Mouse (Mus musculus) myocyte (in vitro differentiated cells): Measurements from ENCODE around the gene Lgals7. TPM values are rescaled to one million over a fixed set of nuclear protein-coding genes. Genes with fewer than 3 reads are reported as not detected.

Source experiments
- H3K27me3 ChIP-seq: one replicate; pipeline ENCODE4 v1.6.1; 2011; ENCODE audit not compliant: control insufficient read depth, insufficient read depth, insufficient read length
- H3K36me3 ChIP-seq: one replicate; pipeline ENCODE4 v1.6.1; 2011; ENCODE audit not compliant: control insufficient read depth, insufficient read depth
- H3K4me2 ChIP-seq: one replicate; pipeline ENCODE4 v1.6.1; 2011; ENCODE audit warnings: low read depth, control low read depth
- H3K4me3 ChIP-seq: one replicate; pipeline ENCODE4 v1.5.1; 2011; ENCODE audit warnings: mild to moderate bottlenecking, control low read depth, moderate library complexity
- H3K79me2 ChIP-seq: one replicate; pipeline ENCODE4 v1.6.1; 2011; ENCODE audit not compliant: control insufficient read depth, insufficient read depth
- H3ac ChIP-seq: one replicate; pipeline ENCODE4 v1.6.1; 2011; ENCODE audit not compliant: control insufficient read depth, insufficient read length
- CEBPB ChIP-seq: IDR thresholded peaks from 2 replicates; pipeline ENCODE4 v1.6.1; 2011; ENCODE audit warnings: mild to moderate bottlenecking, moderate library complexity; ENCODE audit not compliant: poor library complexity, insufficient read depth, severe bottlenecking
- E2F4 ChIP-seq: IDR thresholded peaks from one replicate; pipeline ENCODE4 v1.6.1; 2011; ENCODE audit warnings: mild to moderate bottlenecking, control low read depth, moderate library complexity; ENCODE audit not compliant: insufficient read depth
- MAX ChIP-seq: IDR thresholded peaks from one replicate; pipeline ENCODE4 v1.6.1; 2011; ENCODE audit warnings: low read depth, mild to moderate bottlenecking, control low read depth
- MYOD1 ChIP-seq, 3 experiments: IDR thresholded peaks; one replicate each; pipeline ENCODE4 v1.6.1; 2011; ENCODE audit warnings: control low read depth in 2 of 3, low read depth in 2 of 3, mild to moderate bottlenecking in 2 of 3, moderate library complexity in 1 of 3; ENCODE audit not compliant: insufficient read length in 2 of 3, control insufficient read depth in 1 of 3
- MYOG ChIP-seq, 3 experiments: IDR thresholded peaks; one replicate each; pipeline ENCODE4 v1.6.1; 2011; ENCODE audit warnings: control low read depth in 2 of 3, low read depth in 2 of 3, mild to moderate bottlenecking in 2 of 3; ENCODE audit not compliant: insufficient read length in 2 of 3, control insufficient read depth in 1 of 3, insufficient read depth in 1 of 3
- POLR2A ChIP-seq: IDR thresholded peaks from one replicate; pipeline ENCODE4 v1.6.1; 2011; ENCODE audit warnings: low read depth, mild to moderate bottlenecking, control low read depth, moderate library complexity; ENCODE audit not compliant: insufficient read length
- POLR2AphosphoS2 ChIP-seq: IDR thresholded peaks from one replicate; pipeline ENCODE4 v1.6.1; 2011; ENCODE audit warnings: low read depth, control low read depth; ENCODE audit not compliant: insufficient read length
- REST ChIP-seq: IDR thresholded peaks from one replicate; pipeline ENCODE4 v1.6.1; 2011; ENCODE audit warnings: mild to moderate bottlenecking, control low read depth, moderate library complexity; ENCODE audit not compliant: insufficient read depth, insufficient read length
- SRF ChIP-seq: IDR thresholded peaks from one replicate; pipeline ENCODE4 v1.6.1; 2011; ENCODE audit warnings: low read depth; ENCODE audit not compliant: control insufficient read depth, insufficient read length
- TCF12 ChIP-seq: IDR thresholded peaks from one replicate; pipeline ENCODE4 v1.6.1; 2011; ENCODE audit warnings: mild to moderate bottlenecking, control low read depth; ENCODE audit not compliant: poor library complexity, insufficient read depth, severe bottlenecking
- TCF3 ChIP-seq: IDR thresholded peaks from one replicate; pipeline ENCODE4 v1.6.1; 2011; ENCODE audit warnings: low read depth, control low read depth; ENCODE audit not compliant: insufficient read length
- USF1 ChIP-seq: IDR thresholded peaks from one replicate; pipeline ENCODE4 v1.6.1; 2011; ENCODE audit warnings: low read depth, mild to moderate bottlenecking, control low read depth, moderate library complexity
- polyA plus RNA-seq: library from polyadenylated mRNA; unstranded; fragments of >200 nt; fragmentation: generic; extraction: Trizol; gene quantifications from one replicate; pipeline ENCODE4 v1.2.1, GENCODE M21; 2012; ENCODE audit warnings: missing spikeins

Lgals7 gene
- polyA plus RNA-seq, 1 experiment, result 0.50 TPM

- no peak within 1 kb of the TSS for H3ac ChIP-seq
- no peaks in the 10 kb centered on the region for H3K79me2 ChIP-seq
- peak within 1 kb of the TSS; percentile 34 for H3K4me3 ChIP-seq
- TF ChIP-seq TCF12 (no peak), MAX (no peak), E2F4 (no peak), MYOG (IDR thresholded peaks at IDR 0.05; ENCODE audit: control insufficient read depth in 1 of 3, insufficient read depth in 1 of 3, insufficient read length in 2 of 3, low read depth in 2 of 3) (no peak), POLR2A (peak; percentile 59), SRF (no peak), TCF3 (no peak), USF1 (no peak), POLR2AphosphoS2 (peak; percentile 46), MYOD1 (IDR thresholded peaks at IDR 0.05; ENCODE audit: control insufficient read depth in 1 of 3, insufficient read length in 2 of 3, low read depth in 2 of 3) (no peak), REST (no peak)
- H3K36me3 ChIP-seq, result peaks cover 24% of the 10 kb centered on the region
- peak within 1 kb of the TSS; percentile 85 for H3K4me2 ChIP-seq
- no peaks in the 10 kb centered on the region for H3K27me3 ChIP-seq
Measured at GRCm38 (mm10) chr7:28824941-28825685, 38.5 kb upstream of the Lgals7 start, which contains the start of gene Ech1. Gene Ech1, plus strand, starts transcription at chr7:28825217.

- TF ChIP-seq USF1 (no peak), REST (no peak), TCF3 (no peak), MAX (no peak), MYOG (IDR thresholded peaks at IDR 0.05; ENCODE audit: control insufficient read depth in 1 of 3, insufficient read depth in 1 of 3, insufficient read length in 2 of 3, low read depth in 2 of 3) (no peak), E2F4 (no peak)
Measured at GRCm38 (mm10) chr7:28825686-28826401, 37.8 kb upstream of the Lgals7 start.

GRCm38 (mm10) chr7:28826402-28826772 is 37.3 kb upstream of the Lgals7 start:
- Histone ChIP-seq H3K27me3 (no peaks in the 10 kb centered on the region), H3K36me3 (peaks cover 18% of the 10 kb centered on the region), H3K4me3 (peak overlapping the region; percentile 34), H3ac (no peak overlapping the region), H3K79me2 (no peaks in the 10 kb centered on the region), H3K4me2 (peak overlapping the region; percentile 70)
- no peak for TF ChIP-seq REST
- no peak for TF ChIP-seq E2F4
- TF ChIP-seq USF1, result no peak
- no peak for TF ChIP-seq MYOG (IDR thresholded peaks at IDR 0.05; ENCODE audit: control insufficient read depth in 1 of 3, insufficient read depth in 1 of 3, insufficient read length in 2 of 3, low read depth in 2 of 3)
- TF ChIP-seq MYOD1 (IDR thresholded peaks at IDR 0.05; ENCODE audit: control insufficient read depth in 1 of 3, insufficient read length in 2 of 3, low read depth in 2 of 3), result no peak
- TF ChIP-seq POLR2AphosphoS2, result no peak
- no peak for TF ChIP-seq MAX
- TF ChIP-seq SRF, result no peak
- TF ChIP-seq TCF12, result no peak
- no peak for TF ChIP-seq TCF3
- no peak for TF ChIP-seq POLR2A
- TF ChIP-seq CEBPB, result no peak

More at GRCm38 (mm10) chr7:28825686-28826401, 37.8 kb upstream of the Lgals7 start:
- Histone ChIP-seq H3K36me3 (peaks cover 18% of the 10 kb centered on the region), H3K79me2 (no peaks in the 10 kb centered on the region), H3K4me2 (peak overlapping the region; percentile 70), H3K4me3 (peak overlapping the region; percentile 34), H3ac (no peak overlapping the region), H3K27me3 (no peaks in the 10 kb centered on the region)

- no peaks in the 10 kb centered on the region for H3K79me2 ChIP-seq
Measured at GRCm38 (mm10) chr7:28827338-28827737, 36.3 kb upstream of the Lgals7 start.

GRCm38 (mm10) chr7:28829821-28830220 is 33.8 kb upstream of the Lgals7 start:
- Histone ChIP-seq H3K27me3 (no peaks in the 10 kb centered on the region), H3K36me3 (no peaks in the 10 kb centered on the region), H3K4me3 (no peak overlapping the region), H3ac (no peak overlapping the region), H3K79me2 (no peaks in the 10 kb centered on the region), H3K4me2 (no peak overlapping the region)
- no peak for TF ChIP-seq MYOG (IDR thresholded peaks at IDR 0.05; ENCODE audit: control insufficient read depth in 1 of 3, insufficient read depth in 1 of 3, insufficient read length in 2 of 3, low read depth in 2 of 3)
- TF ChIP-seq POLR2A, result no peak
- no peak for TF ChIP-seq TCF3
- TF ChIP-seq REST, result no peak
- TF ChIP-seq POLR2AphosphoS2, result no peak
- no peak for TF ChIP-seq MAX
- TF ChIP-seq E2F4, result no peak
- no peak for TF ChIP-seq SRF
- TF ChIP-seq MYOD1 (IDR thresholded peaks at IDR 0.05; ENCODE audit: control insufficient read depth in 1 of 3, insufficient read length in 2 of 3, low read depth in 2 of 3), result no peak
- no peak for TF ChIP-seq TCF12
- TF ChIP-seq CEBPB, result no peak
- no peak for TF ChIP-seq USF1

More at GRCm38 (mm10) chr7:28827338-28827737, 36.3 kb upstream of the Lgals7 start:
- H3K27me3 ChIP-seq, result no peaks in the 10 kb centered on the region
- H3K36me3 ChIP-seq, result peaks cover 9% of the 10 kb centered on the region
- no peak overlapping the region for H3K4me3 ChIP-seq
- H3K4me2 ChIP-seq, result no peak overlapping the region
- TF ChIP-seq MAX, result no peak
- peak in 1 of 3 experiments; percentile 17 for TF ChIP-seq MYOD1 (IDR thresholded peaks at IDR 0.05; ENCODE audit: control insufficient read depth in 1 of 3, insufficient read length in 2 of 3, low read depth in 2 of 3)
- TF ChIP-seq CEBPB, result 0 out of 2 replicates have a peak, but pooled peaks have one; percentile 5
- TF ChIP-seq SRF, result no peak
- H3ac ChIP-seq, result no peak overlapping the region
